Mouse (Mus musculus) kidney, adult 18-20 months (tissue): ENCODE measurements at regions not wholly inside any gene's neighbourhood (a gene's known extent, or its start where the extent isn't known, plus 50 kb on each side); places are given as distances from the start of the nearest gene placed in this dataset.
"Not testable (repeated sequence)": the region's sequence is repeated elsewhere in the genome, so short reads cannot be mapped to it uniquely, and the experiment has no call there.

Experiments used
- DNase-seq: peaks from one replicate; pipeline ENCODE4 v3.0.0; 2021

DNA sequence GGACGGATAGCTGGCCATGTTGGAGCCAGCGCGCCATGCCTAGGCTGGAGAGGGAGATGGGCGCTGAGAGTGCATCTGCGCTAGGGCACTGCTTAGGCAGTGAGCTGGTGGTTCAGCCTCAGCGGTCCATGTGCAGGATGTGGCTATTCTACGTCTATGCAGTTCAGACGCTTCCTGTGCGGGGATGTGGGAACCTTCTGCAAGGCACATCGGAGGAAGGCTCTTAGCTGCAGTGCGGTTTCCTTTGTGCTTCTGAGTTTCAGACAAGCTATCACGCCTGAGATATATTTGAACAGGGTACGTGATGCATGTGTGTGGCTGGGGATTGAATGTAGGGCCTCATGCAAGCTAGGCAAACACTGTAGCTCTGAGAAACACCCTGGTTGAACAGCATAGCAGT, 54.4 kb upstream of the Lrpprc start:
- DNase-seq, result no peak

GRCm38 (mm10) chr17:84846141-84846540, 55.6 kb upstream of the Lrpprc start:
- no peak for DNase-seq

DNA sequence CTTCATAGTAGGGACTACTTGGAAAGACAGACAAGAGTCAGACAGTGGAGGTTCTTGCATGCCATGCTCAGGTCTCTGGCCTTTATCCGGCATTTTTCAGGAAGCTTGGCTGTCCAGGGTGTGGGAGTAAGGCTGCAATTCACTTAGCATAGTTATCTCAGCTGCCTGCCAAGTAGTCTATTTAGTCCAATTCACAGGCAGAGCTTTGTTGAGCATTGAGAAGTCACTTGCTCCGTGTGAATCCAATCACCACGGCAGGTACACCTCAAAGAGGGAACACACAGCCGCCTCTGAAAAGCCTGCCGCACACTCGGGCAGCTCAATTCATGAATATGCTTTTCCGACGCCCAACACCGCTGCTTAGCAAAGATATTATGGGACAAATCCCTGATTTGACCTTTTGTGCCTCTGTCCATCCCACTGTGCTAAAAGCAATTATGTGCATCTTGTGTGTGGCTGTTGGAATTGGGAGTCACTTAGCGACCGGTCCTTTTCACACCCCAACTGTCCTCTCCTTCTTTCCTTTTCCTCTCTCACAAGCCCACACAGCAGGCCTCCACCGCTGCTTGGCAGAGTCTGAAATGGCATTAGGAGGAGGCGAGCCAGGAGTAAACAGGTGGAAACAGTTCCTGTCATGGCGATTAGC, 57.9 kb upstream of the Lrpprc start:
- no peak for DNase-seq

GRCm38 (mm10) chr17:84849031-84849405, 58.4 kb upstream of the Lrpprc start:
- DNase-seq, result no peak

GRCm38 (mm10) chr17:84850464-84850863, 59.9 kb upstream of the Lrpprc start:
- DNase-seq, result no peak

DNA sequence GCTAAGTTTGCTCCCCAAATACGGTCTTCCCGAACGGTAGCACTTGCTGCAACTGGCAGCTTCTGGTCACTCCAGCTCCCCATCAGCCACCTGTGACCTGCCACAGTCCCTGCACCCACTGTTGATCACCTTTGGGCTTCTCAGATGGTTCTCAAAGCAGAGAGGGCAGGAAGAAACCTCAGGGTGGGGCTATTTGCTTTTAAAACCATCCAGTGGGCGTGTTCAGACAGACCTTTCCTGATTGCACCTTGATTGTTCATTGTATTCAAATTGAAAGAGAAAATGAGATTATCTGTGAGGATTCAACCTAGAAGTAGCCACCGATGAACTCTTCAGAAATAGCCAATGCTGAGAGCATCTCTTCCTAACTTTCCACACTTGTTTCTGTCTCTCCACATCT, 60.3 kb upstream of the Lrpprc start:
- no peak for DNase-seq

- DNase-seq, result no peak
Measured at GRCm38 (mm10) chr17:84856971-84857370, 66.4 kb upstream of the Lrpprc start.

DNA sequence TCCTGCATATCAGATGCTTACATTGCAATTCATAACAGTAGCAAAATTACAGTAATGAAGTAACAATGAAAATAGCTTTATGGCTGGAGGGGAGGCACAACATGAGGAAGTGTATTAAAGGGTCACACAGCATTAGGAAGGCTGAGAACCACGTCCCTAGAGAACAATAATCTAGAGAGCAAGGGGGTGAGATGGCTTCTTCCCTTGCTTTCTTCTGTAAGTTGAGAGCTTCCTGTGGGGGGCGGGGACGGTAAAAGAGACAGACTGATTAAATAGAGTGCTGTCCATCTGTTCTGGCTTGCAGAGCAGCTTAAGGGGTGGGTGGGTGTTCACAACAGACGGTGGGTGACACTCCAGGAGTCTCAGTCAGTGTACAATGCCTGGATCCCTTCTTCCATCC, 68.2 kb upstream of the Lrpprc start:
- no peak for DNase-seq

- DNase-seq, result no peak
Measured at GRCm38 (mm10) chr17:84859916-84860315, 69.3 kb upstream of the Lrpprc start.

GRCm38 (mm10) chr17:84860835-84861234, 70.2 kb upstream of the Lrpprc start:
- DNase-seq, result no peak

GRCm38 (mm10) chr17:84864231-84864630, 73.6 kb upstream of the Lrpprc start:
- DNase-seq, result not testable (repeated sequence)

- no peak for DNase-seq
Measured at GRCm38 (mm10) chr17:84865158-84865557, 74.6 kb upstream of the Lrpprc start.

DNA sequence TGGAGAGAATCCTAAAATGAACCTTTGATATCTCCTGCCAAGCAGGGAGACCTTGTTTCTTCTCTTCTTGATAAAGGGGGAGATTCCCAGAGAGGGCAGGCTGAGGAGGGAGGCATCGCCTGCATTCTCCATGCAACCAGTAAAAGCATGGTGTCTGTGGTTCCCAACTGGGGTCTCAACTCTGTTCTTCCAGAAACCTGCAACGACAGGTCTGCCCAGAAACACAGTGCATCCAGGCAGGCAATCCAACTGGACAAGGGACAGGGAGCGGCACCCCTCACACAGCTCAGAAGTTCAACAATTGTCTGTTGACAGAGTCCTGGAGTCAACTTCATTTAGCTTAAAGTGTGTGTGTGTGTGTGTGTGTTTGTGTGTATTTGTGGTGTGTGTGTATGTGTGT, 75.0 kb upstream of the Lrpprc start:
- DNase-seq, result no peak

DNA sequence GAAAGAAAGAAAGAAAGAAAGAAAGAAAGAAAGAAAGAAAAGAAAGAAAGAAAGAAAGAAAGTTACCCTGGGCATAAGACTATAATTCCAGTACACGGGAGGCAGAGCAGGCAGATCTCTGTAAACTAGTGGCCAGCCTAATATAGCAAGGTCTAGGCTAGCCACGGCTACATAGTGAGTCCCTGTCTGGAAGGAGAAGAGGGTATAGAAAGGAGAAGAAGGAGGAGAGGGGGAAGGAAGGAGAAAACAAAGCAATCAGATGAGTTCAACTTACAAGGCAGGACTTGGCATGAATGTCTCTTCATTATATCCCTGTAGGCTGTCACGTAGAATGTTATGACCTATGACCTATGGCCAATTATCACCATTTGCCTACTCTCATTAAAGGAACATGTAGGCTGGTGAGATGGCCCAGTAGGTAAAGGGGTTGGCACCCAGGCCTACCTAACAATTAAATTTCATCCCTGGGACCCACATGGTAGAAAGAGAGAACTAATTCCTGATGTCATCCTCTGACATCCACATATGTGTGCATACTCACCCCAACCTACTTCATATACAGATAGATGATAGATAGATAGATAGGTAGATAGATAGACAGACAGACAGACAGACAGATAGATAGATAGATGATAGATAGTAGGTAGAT, 78.6 kb upstream of the Lrpprc start:
- no peak for DNase-seq

GRCm38 (mm10) chr17:84873554-84873953, 83.0 kb upstream of the Lrpprc start:
- peak; percentile 82 for DNase-seq

DNA sequence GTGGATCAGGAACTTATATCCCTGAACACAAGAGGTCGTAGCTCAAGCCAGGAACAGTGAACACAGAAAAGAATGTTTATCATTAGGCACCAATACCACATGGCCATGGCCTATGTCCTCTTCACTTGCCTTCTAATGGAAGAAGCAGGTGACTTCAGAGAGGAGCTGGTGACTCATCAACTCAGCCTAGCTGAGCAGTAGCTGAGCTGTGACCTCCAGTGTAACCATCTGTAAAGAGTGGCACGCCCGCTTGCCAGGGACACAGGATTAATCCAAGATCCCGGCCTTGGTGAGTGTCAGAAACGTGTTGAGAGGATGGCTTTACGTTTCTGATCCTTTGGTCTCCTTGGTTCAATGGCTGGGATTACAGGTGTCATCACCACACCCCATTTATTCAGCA, 82.0 kb upstream of the Ppm1b start:
- DNase-seq, result peak; percentile 64

DNA sequence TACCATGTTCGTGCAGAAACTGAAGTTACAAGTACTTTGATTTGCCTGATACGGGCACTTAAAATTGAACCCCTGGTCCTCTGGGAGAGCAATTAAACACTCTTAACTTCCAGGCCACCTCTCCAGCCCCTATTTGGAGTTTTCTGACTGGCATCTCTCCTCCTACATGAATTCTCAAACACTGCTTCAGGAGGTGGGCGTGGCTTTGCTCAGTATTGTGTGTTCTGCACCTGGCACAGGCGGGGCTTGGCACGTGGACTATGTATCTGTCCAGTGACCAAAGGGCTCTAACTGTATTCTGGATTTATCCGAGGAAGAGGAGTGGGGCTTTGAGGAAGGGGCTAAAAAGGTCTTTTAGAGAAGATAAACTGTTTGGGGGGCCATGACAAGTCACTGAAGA, 81.5 kb upstream of the Ppm1b start:
- peak; percentile 61 for DNase-seq

DNA sequence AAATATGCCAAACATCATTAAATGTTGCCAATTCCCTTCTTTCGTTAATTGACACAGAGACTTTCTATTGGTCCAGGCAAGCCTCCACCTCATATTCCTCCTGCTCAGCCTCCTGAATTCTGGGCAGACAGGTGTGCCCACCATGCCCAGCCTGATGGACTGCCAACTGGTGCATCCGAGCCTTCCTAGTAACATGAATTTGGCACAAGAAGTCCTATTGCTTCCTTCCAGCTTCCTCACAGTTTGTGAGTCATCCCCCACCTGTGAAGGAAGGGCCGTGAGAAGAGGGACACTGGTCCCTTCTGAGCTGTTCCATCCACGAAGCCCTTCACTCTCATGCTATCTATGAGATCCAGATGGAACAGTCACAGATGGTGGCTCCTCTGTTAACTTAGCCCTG, 80.5 kb upstream of the Ppm1b start:
- no peak for DNase-seq

GRCm38 (mm10) chr17:84877176-84877863, 79.2 kb upstream of the Ppm1b start:
- DNase-seq, result no peak

DNA sequence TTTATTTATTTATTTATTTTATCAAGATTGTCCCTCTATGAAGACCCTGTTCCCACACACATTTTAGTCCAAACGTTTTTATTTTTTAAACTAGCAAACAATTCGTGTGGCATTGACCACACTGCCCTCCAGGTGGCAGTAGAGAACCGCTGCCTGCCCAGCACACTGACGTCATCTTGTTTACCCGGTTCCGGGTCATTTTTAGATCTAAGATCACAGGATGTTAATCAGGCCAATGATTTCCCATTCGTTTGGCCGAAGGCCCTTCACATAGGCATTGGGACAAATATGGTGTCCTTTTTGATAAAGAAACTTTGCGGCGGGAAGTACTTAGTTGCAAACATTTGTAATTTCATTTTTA, 78.7 kb upstream of the Ppm1b start:
- peak; percentile 72 for DNase-seq

- DNase-seq, result no peak
Measured at GRCm38 (mm10) chr17:84878316-84878715, 78.2 kb upstream of the Ppm1b start.

GRCm38 (mm10) chr17:84879146-84879545, 77.4 kb upstream of the Ppm1b start:
- peak; percentile 56 for DNase-seq

GRCm38 (mm10) chr17:84880946-84881345, 75.6 kb upstream of the Ppm1b start:
- no peak for DNase-seq

DNA sequence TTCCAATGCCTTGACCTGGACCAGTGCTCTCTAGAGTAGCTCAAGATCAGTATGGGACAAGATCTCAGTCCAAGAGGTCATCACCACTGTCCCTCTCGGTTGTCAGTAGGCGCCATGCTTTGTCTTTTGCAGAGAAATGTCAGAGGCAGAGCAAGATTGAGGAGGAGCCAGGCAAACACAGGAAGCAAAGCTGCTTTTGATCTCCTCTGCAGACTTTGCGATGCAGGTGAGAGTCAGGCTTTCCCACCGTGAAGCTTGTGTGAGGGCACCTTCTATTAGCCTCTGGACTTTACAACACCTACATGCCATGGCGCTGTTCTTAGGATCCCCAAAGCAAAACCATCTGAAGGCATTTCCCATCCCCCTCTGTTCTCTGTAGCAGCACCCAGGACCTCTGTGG, 68.0 kb upstream of the Ppm1b start:
- no peak for DNase-seq
